Mouse (Mus musculus) liver, embryonic 14.5 days (tissue): ENCODE measurements around the gene Rab21. TPM values are rescaled to one million over a fixed set of nuclear protein-coding genes. Genes with fewer than 3 reads are reported as not detected.
A peak's percentile ranks its signal among the peaks of the same experiment; 100 is the strongest.

ENCODE experiments used
- ATAC-seq: fragments of 200-750 bp; cut with Nextera tagmentation; 2 replicates; pipeline ENCODE4 v1.8.0; 2017; ENCODE audit warnings: moderate number of reproducible peaks, mild to moderate bottlenecking, moderate library complexity; ENCODE audit not compliant: insufficient read depth
- DNase-seq, 3 experiments: peaks; one replicate each; pipeline ENCODE4 v3.0.0-alpha.2; 2012 to 2013; ENCODE audit warnings: low read depth in 3 of 3, low spot score in 3 of 3
- H3K27ac ChIP-seq: fragments of 300-500 bp; sonication (generic); 2 replicates; pipeline ENCODE4 v1.5.1; 2014; ENCODE audit warnings: moderate library complexity, mild to moderate bottlenecking, control low read depth, inconsistent platforms
- H3K27me3 ChIP-seq: fragments of 300-500 bp; sonication (generic); 2 replicates; pipeline ENCODE4 v1.6.1; 2014; ENCODE audit warnings: mild to moderate bottlenecking, low read length, moderate library complexity; ENCODE audit not compliant: control insufficient read depth, insufficient read depth
- H3K36me3 ChIP-seq: fragments of 300-500 bp; sonication (generic); replicated peaks from 2 replicates; pipeline ENCODE4 v1.6.1; 2014; ENCODE audit warnings: low read depth; ENCODE audit not compliant: control insufficient read depth, insufficient read depth
- H3K4me1 ChIP-seq, 2 experiments: fragments of 200-500 bp in 1 of 2; fragments of 300-500 bp in 1 of 2; sonication (generic) in 1 of 2; replicated peaks; 2 replicates each; pipeline ENCODE4 v1.6.1; 2012 to 2014; ENCODE audit warnings: antibody characterized with exemption in 1 of 2, inconsistent platforms in 1 of 2, low read length in 1 of 2; ENCODE audit not compliant: control insufficient read depth in 2 of 2, insufficient read depth in 2 of 2
- H3K4me2 ChIP-seq: fragments of 300-500 bp; sonication (generic); 2 replicates; pipeline ENCODE4 v1.6.1; 2014; ENCODE audit warnings: low read depth, mild to moderate bottlenecking, control low read depth, moderate library complexity
- H3K4me3 ChIP-seq, 2 experiments: fragments of 200-500 bp in 1 of 2; fragments of 300-500 bp in 1 of 2; sonication (generic) in 1 of 2; 2 replicates each; pipeline ENCODE4 v1.5.1; 2012 to 2014; ENCODE audit warnings: low read depth in 2 of 2, low read length in 2 of 2, mild to moderate bottlenecking in 2 of 2, control low read depth in 1 of 2, inconsistent platforms in 1 of 2, moderate library complexity in 1 of 2; ENCODE audit not compliant: insufficient read depth in 1 of 2
- H3K9ac ChIP-seq: fragments of 300-500 bp; sonication (generic); replicated peaks from 2 replicates; pipeline ENCODE4 v1.6.1; 2014; ENCODE audit warnings: mild to moderate bottlenecking, control low read depth, moderate library complexity
- H3K9me3 ChIP-seq: fragments of 300-500 bp; sonication (generic); 2 replicates; pipeline ENCODE4 v1.6.1; 2016; ENCODE audit warnings: low read length, mixed read lengths; ENCODE audit not compliant: control insufficient read depth
- CTCF ChIP-seq: IDR thresholded peaks from 2 replicates; pipeline ENCODE4 v1.5.1; 2016; ENCODE audit warnings: antibody characterized with exemption, low read depth, control low read depth
- EP300 ChIP-seq: IDR thresholded peaks from 2 replicates; pipeline ENCODE4 v1.6.1; 2016; ENCODE audit warnings: antibody characterized with exemption, low read depth
- WGBS: fragments of 180-500 bp; shearing (Covaris S2); extraction: QIAGEN DNeasy Blood & Tissue Kit; methylation state at CpG from one replicate; pipeline ENCODE4 v1.1.7; 2014; ENCODE audit not compliant: insufficient replicate concordance; 5-methylcytosine and 5-hydroxymethylcytosine counted together
- polyA plus RNA-seq, 2 experiments: library from polyadenylated mRNA; depleted of rRNA in 1 of 2; stranded (reverse) in 1 of 2; unstranded in 1 of 2; fragments of >200 nt; fragmentation: Nextera tagmentation in 1 of 2; extraction: Ambion mirVana in 1 of 2; gene quantifications; 2 replicates each; pipeline versions ENCODE4 v1.2.1 to v1.2.3; 2012 to 2014

The Rab21 gene
- polyA plus RNA-seq, 2 experiments: 2.9 to 6.7 TPM

DNA sequence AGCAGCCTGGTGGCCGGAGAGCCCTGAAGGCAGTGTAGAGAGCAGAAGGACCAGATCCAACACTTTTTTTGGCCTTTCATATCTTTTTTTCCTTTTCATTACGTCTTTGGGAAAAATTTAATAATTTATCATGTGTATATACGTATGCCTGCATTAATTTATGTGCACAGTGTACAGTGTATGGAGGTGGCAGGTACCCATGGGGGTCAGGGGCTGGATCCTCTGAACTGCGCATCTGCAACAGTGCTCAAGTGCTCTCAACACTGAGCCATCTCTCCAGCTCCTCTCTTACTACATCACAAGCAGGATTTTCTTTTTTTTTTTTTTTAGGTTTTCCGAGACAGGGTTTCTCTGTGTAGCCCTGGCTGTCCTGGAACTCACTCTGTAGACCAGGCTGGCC, 17.8 kb downstream of the Rab21 start:
- H3K4me3 ChIP-seq: no peak overlapping the region
- no peaks in the 10 kb centered on the region for H3K27me3 ChIP-seq
- no peak overlapping the region for H3K27ac ChIP-seq
- DNase-seq: no peak
- no peak overlapping the region for H3K9ac ChIP-seq
- no peaks in the 10 kb centered on the region for H3K4me1 ChIP-seq
- WGBS: 75% methylated on average over 5 of the region's 5 CpGs
- H3K4me2 ChIP-seq: no peak overlapping the region
- H3K9me3 ChIP-seq: no peaks in the 10 kb centered on the region
- no peak for TF ChIP-seq CTCF
- no peak for TF ChIP-seq EP300
- H3K36me3 ChIP-seq: peaks cover 15% of the 10 kb centered on the region
- no peak for ATAC-seq

DNA sequence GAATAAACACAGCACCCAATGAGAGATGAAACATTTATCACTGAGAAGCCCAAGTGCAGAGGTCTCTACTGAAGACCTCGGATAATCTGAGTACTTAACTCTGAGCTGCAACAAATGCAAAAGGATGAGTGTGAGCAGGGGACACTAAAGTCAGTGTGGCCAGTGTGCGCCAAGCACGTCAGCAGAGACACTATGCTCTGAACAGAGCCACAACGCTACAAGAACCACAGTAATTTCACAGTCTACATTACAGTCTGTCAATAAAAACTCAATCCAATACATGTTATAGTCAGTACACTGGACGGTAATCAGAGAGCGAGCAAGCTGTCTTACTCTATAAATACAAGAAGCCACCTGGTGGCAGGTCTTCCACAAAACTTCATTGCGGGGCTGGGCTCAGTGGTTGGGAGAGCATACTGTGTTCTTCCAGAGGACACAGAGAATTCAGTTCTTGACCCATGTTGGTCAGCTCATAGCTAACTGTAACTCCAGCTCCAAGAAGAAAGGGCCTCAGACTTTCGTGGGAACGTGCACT, 18.9 kb downstream of the Rab21 start:
- peak; percentile 40; the same call in 1 of the 2 replicates for ATAC-seq
- no peak for TF ChIP-seq EP300
- peak; percentile 37; the same call in 1 of the 2 replicates for TF ChIP-seq CTCF

GRCm38 (mm10) chr10:115295162-115295561, 20.2 kb downstream of the Rab21 start:
- 86% methylated on average over 3 of the region's 3 CpGs for WGBS
- peaks cover 18% of the 10 kb centered on the region for H3K36me3 ChIP-seq
- H3K27ac ChIP-seq: no peak overlapping the region
- no peaks in the 10 kb centered on the region for H3K4me1 ChIP-seq
- no peak for TF ChIP-seq CTCF
- no peaks in the 10 kb centered on the region for H3K9me3 ChIP-seq
- H3K27me3 ChIP-seq: no peaks in the 10 kb centered on the region
- ATAC-seq (no peak), DNase-seq (no peak)
- H3K4me3 ChIP-seq: no peak overlapping the region
- no peak overlapping the region for H3K9ac ChIP-seq
- no peak overlapping the region for H3K4me2 ChIP-seq

More for the DNA sequence above, 18.9 kb downstream of the Rab21 start:
- 71% methylated on average over 9 of the region's 9 CpGs for WGBS
- Histone ChIP-seq H3K36me3 (peaks cover 22% of the 10 kb centered on the region), H3K9me3 (no peaks in the 10 kb centered on the region), H3K4me3 (no peak overlapping the region), H3K4me1 (no peaks in the 10 kb centered on the region), H3K27ac (no peak overlapping the region), H3K27me3 (no peaks in the 10 kb centered on the region), H3K4me2 (no peak overlapping the region), H3K9ac (no peak overlapping the region)
- no peak for DNase-seq

DNA sequence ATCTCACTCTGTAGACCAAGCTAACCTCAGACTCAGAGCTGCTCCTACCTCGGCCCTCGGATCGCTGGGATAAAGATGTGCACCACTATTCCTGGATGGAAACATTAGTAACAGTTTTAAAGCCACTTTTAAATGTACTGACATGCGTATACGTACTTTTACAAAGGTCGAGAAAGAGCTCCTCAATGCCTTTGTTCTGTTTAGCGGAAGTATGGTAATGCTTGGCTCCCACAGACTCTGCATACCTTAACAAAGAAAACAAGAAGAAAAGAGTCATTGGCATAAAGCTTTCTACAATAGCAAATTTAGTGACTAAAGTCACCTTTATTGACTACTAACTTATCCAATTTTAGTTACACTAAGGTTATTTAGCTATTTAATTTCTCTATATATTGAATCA, 20.7 kb downstream of the Rab21 start:
- no peak overlapping the region for H3K9ac ChIP-seq
- H3K36me3 ChIP-seq: peaks cover 18% of the 10 kb centered on the region
- no peak for ATAC-seq

GRCm38 (mm10) chr10:115293946-115294345, 21.4 kb downstream of the Rab21 start:
- ATAC-seq (no peak), DNase-seq (no peak)
- Histone ChIP-seq H3K27me3 (no peaks in the 10 kb centered on the region), H3K9ac (no peak overlapping the region), H3K4me1 (no peaks in the 10 kb centered on the region), H3K4me3 (no peak overlapping the region), H3K27ac (no peak overlapping the region), H3K36me3 (peaks cover 18% of the 10 kb centered on the region), H3K9me3 (no peaks in the 10 kb centered on the region), H3K4me2 (no peak overlapping the region)
- whole genome bisulfite sequencing: 87% methylated on average over 7 of the region's 7 CpGs
- no peak for TF ChIP-seq CTCF
- no peak for TF ChIP-seq EP300

More for the DNA sequence above, 20.7 kb downstream of the Rab21 start:
- Histone ChIP-seq H3K4me2 (no peak overlapping the region), H3K9me3 (no peaks in the 10 kb centered on the region), H3K4me3 (no peak overlapping the region), H3K27ac (no peak overlapping the region), H3K4me1 (no peaks in the 10 kb centered on the region), H3K27me3 (no peaks in the 10 kb centered on the region)
- DNase-seq: no peak
- WGBS: 87% methylated on average over 7 of the region's 7 CpGs
- no peak for TF ChIP-seq CTCF
- TF ChIP-seq EP300: no peak
